Mouse (Mus musculus) bone marrow, adult 2 months (tissue): ENCODE results near the gene Atp6v0d1. TPM values are rescaled to one million over a fixed set of nuclear protein-coding genes. Genes with fewer than 3 reads are reported as not detected.
"Not testable (repeated sequence)": the region's sequence is repeated elsewhere in the genome, so short reads cannot be mapped to it uniquely, and the experiment has no call there.

ENCODE experiments used
- H3K27ac ChIP-seq: fragments of 200-500 bp; 2 replicates; pipeline ENCODE4 v1.5.1; 2012; ENCODE audit warnings: low read depth, mild to moderate bottlenecking, control low read depth, inconsistent platforms, low read length; ENCODE audit not compliant: control insufficient read depth, poor library complexity, insufficient read depth
- H3K4me1 ChIP-seq: fragments of 200-500 bp; 2 replicates; pipeline ENCODE4 v1.6.1; 2011; ENCODE audit warnings: low read length; ENCODE audit not compliant: control insufficient read depth, insufficient read depth
- H3K4me3 ChIP-seq: fragments of 200-500 bp; replicated peaks from 2 replicates; pipeline ENCODE3; 2011; ENCODE audit warnings: mild to moderate bottlenecking, low read depth, low read length, control low read depth; ENCODE audit not compliant: control insufficient read depth
- CTCF ChIP-seq: fragments of 200-500 bp; IDR thresholded peaks from 2 replicates; pipeline ENCODE4 v1.5.1; 2011; ENCODE audit warnings: low read length, control low read depth; ENCODE audit not compliant: control insufficient read depth, insufficient read depth
- POLR2A ChIP-seq: fragments of 200-500 bp; IDR thresholded peaks from 2 replicates; pipeline ENCODE4 v1.6.1; 2011; ENCODE audit warnings: low read depth, mild to moderate bottlenecking, control low read depth, low read length, borderline replicate concordance; ENCODE audit not compliant: control insufficient read depth
- WGBS: fragments of 180-500 bp; shearing (Covaris S2); methylation state at CpG from one replicate; pipeline ENCODE4 v1.1.7; 2018; 5-methylcytosine and 5-hydroxymethylcytosine counted together
- polyA plus RNA-seq: library from polyadenylated mRNA; stranded (reverse); fragments of >200 nt; gene quantifications from 2 replicates; pipeline ENCODE4 v1.2.4, GENCODE M21; 2011; ENCODE audit warnings: low replicate concordance; ENCODE audit not compliant: missing spikeins, insufficient read depth, insufficient read length

Gene Atp6v0d1
- polyA plus RNA-seq, 1 experiment, result 58.3 TPM

DNA sequence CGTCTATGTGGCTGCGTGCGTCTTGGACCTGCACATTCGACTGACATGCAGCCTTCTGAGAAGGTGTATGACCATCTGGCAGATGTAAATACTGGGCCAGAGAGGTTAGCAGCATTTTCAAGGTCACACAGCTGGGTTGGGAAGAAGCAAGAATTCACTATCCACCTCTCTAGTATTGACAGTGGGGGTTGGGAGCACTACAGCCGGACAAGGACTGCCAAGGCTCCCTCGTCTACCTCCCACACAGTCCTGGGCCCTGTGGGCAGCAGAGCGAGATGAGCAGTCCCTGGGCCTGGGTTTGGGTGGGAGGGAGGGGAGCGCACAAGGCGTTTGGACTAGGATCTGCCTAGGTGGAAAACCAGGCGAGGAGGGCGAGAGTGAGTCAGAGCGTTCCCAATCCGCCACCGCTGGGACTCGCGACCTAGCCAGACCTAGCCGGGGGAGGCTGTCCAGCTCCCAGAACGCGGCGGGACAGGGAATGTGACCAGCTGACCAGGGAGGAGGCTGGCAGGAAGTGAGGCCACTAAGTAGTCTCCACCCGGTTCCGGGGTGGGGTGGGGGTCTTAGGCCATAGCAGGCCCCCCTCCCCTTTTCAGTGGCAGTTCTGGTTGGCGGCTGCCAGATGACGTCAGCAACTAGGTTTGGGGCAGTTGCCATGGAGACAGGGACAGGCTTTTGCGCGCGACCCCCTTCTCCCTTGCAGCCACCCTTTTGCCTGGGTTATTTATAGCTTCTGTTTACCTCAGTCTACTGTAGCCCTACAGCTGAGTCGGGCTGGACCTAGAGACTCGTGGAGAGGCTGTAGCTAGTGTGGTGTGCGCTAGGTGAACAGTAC, 40.6 kb upstream of the Atp6v0d1 start:
- Histone ChIP-seq H3K27ac (peak overlapping the region; percentile 88), H3K4me3 (peak overlapping the region; percentile 83), H3K4me1 (peaks cover 16% of the 10 kb centered on the region)
- TF ChIP-seq CTCF (no peak), POLR2A (peak; percentile 30; the same call in 1 of the 2 replicates)
- 1% methylated on average over 30 of the region's 30 CpGs for WGBS

- H3K4me3 ChIP-seq, result peak overlapping the region; percentile 83
- H3K4me1 ChIP-seq, result peaks cover 16% of the 10 kb centered on the region
- H3K27ac ChIP-seq, result peak overlapping the region; percentile 88
- WGBS, result under 1% methylated on average over 39 of the region's 39 CpGs
- no peak for TF ChIP-seq CTCF
- TF ChIP-seq POLR2A, result no peak
These were observed 39.8 kb upstream of the Atp6v0d1 start for GRCm38 (mm10) chr8:105605491-105606188.

- WGBS, result under 1% methylated on average over 36 of the region's 42 CpGs
- peak; percentile 80; the same call in 1 of the 2 replicates for TF ChIP-seq POLR2A
- no peak for TF ChIP-seq CTCF
- H3K4me3 ChIP-seq, result peak within 1 kb of the TSS; percentile 83
- peaks cover 16% of the 10 kb centered on the region for H3K4me1 ChIP-seq
- peak within 1 kb of the TSS; percentile 88 for H3K27ac ChIP-seq
These were observed 39.0 kb upstream of the Atp6v0d1 start, which contains the start of gene Ripor1 for GRCm38 (mm10) chr8:105604804-105605381. Gene Ripor1 (plus strand): TSS chr8:105605255.

GRCm38 (mm10) chr8:105602540-105602939, 36.7 kb upstream of the Atp6v0d1 start:
- H3K27ac ChIP-seq, H3K4me1 ChIP-seq, H3K4me3 ChIP-seq: not testable (repeated sequence)
- 47% methylated on average over 3 of the region's 3 CpGs for WGBS

DNA sequence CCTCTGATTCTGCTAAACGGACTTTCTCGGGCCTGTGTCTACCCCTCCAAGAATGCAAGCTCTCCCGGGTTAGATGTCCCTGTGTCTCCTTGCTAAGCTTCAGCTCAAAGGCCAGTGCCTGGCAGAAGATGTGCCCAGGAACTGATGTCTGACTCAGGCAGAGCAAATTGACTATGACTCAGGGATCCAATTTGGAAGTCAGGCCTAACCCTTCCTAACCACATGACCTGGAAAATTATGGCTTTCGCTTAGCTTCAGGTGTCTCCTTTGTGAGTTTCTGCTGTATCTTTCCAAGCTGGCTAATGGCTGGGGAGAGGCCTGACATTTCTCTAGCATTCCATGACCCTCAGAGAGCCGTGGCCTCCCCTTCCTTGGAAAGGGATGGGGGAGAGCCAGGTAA, 35.5 kb upstream of the Atp6v0d1 start:
- no peak for TF ChIP-seq POLR2A
- TF ChIP-seq CTCF, result no peak
- no peak overlapping the region for H3K27ac ChIP-seq
- peaks cover 2% of the 10 kb centered on the region; the same call in 1 of the 2 replicates for H3K4me1 ChIP-seq
- no peak overlapping the region for H3K4me3 ChIP-seq
- 85% methylated on average over 5 of the region's 5 CpGs for WGBS

GRCm38 (mm10) chr8:105598777-105599176, 32.9 kb upstream of the Atp6v0d1 start:
- no peak overlapping the region for H3K4me3 ChIP-seq
- H3K4me1 ChIP-seq, result no peaks in the 10 kb centered on the region; the same call in 1 of the 2 replicates
- no peak for TF ChIP-seq POLR2A
- no peak for TF ChIP-seq CTCF
- 75% methylated on average over 6 of the region's 6 CpGs for WGBS
- no peak overlapping the region for H3K27ac ChIP-seq

DNA sequence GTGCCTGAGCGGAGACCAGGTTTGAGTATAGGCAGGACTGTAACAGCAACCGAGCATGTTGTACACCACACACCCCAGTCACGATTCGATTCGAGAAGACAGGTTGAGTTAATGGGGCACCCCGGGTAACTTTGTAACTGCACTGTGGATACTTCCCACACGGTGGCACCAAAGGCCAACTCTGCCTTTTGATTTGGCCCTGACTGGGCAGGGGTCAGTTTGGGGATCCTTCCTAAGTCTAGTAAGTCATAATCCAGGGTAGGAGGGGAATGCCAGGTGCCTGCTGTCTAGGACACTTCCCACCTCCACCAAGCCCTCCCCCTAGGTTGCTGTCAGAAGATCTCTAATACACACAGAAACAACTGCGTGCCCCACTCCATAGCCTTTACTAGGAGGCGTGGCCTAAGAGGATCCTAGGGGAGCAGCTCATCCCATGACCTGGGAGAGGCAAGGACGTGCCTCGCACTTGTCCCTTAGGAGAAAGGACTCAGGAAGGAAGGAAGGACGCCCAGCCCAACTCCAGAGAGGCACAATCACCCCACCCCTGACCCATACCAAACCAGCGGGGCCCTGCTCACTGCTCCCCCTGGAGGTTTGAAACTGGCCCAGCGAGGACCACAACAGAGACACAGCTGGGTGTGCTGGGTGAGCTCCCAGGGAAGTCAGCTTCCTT, 30.7 kb upstream of the Atp6v0d1 start:
- H3K27ac ChIP-seq, result no peak overlapping the region
- WGBS, result 2% methylated on average over 14 of the region's 14 CpGs
- no peaks in the 10 kb centered on the region; the same call in 1 of the 2 replicates for H3K4me1 ChIP-seq
- TF ChIP-seq CTCF, result peak; percentile 89
- no peak for TF ChIP-seq POLR2A
- peak overlapping the region; percentile 63 for H3K4me3 ChIP-seq

DNA sequence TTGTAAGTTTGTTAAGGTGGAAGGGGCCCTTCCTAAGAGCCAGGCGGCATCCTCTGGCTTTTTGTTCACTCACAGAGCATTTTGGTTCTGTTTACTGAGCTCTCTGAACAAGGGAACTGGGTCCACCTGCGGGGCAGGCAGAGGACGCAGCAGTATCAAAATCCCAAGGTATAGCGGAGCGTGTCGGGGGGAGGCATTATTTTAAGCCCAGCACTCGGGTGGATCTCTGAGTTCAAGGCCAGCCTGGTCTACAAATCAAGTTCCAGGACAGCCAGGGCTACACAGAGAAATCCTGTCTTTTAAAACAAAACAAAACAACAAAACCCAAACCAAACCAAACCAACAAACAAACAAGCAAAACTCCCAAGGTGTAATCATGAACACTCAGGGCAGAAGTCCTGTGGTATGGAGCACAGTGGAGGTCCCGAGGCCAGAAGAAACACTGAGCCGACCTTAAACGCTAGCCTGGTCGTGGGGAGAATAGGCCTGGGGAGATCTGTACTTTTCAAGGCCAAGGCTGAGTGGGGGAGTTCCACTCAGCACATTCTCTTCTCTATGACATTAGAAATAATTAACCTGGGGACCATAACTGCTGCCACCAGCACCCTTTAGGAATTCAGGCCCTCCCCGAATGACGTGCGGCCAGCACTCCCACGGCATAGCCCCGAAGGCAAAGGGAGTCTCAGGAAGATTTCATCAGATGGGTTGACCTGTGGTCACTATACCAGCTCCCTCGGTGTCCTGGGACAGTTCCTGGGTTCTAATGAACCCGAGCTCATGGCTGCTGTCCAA, 28.8 kb upstream of the Atp6v0d1 start:
- 81% methylated on average over 18 of the region's 18 CpGs for WGBS
- Histone ChIP-seq H3K27ac (no peak overlapping the region), H3K4me3 (no peak overlapping the region), H3K4me1 (no peaks in the 10 kb centered on the region; the same call in 1 of the 2 replicates)
- no peak for TF ChIP-seq POLR2A
- no peak for TF ChIP-seq CTCF
